Mouse (Mus musculus) hindbrain, embryonic 12.5 days (tissue): ENCODE data around the gene Cipc. TPM values are rescaled to one million over a fixed set of nuclear protein-coding genes. Genes with fewer than 3 reads are reported as not detected.
A peak's percentile ranks its signal among the peaks of the same experiment; 100 is the strongest.

Source experiments
- ATAC-seq: fragments of 200-750 bp; cut with Nextera tagmentation; 2 replicates; pipeline ENCODE4 v1.8.0; 2017; ENCODE audit warnings: moderate TSS enrichment; ENCODE audit not compliant: low FRiP score
- H3K27ac ChIP-seq: fragments of 300-500 bp; sonication (generic); 2 replicates; pipeline ENCODE4 v1.5.1; 2016; ENCODE audit warnings: mild to moderate bottlenecking
- H3K27me3 ChIP-seq: fragments of 300-500 bp; sonication (generic); 2 replicates; pipeline ENCODE4 v1.6.1; 2016; ENCODE audit warnings: mild to moderate bottlenecking
- H3K36me3 ChIP-seq: fragments of 300-500 bp; sonication (generic); 2 replicates; pipeline ENCODE4 v1.6.1; 2016; ENCODE audit warnings: mild to moderate bottlenecking
- H3K4me1 ChIP-seq: fragments of 300-500 bp; sonication (generic); 2 replicates; pipeline ENCODE4 v1.6.1; 2016
- H3K4me2 ChIP-seq: fragments of 300-500 bp; sonication (generic); replicated peaks from 2 replicates; pipeline ENCODE4 v1.6.1; 2016; ENCODE audit warnings: mild to moderate bottlenecking
- H3K4me3 ChIP-seq: fragments of 300-500 bp; sonication (generic); 2 replicates; pipeline ENCODE4 v1.5.1; 2016; ENCODE audit warnings: mild to moderate bottlenecking
- H3K9ac ChIP-seq: fragments of 300-500 bp; sonication (generic); 2 replicates; pipeline ENCODE4 v1.6.1; 2016; ENCODE audit warnings: mild to moderate bottlenecking, moderate library complexity
- H3K9me3 ChIP-seq: fragments of 300-500 bp; sonication (generic); replicated peaks from 2 replicates; pipeline ENCODE4 v1.6.1; 2016; ENCODE audit warnings: mild to moderate bottlenecking
- WGBS: fragments of 180-500 bp; shearing (Covaris S2); methylation state at CpG from one replicate; pipeline ENCODE4 v1.1.7; 2016; 5-methylcytosine and 5-hydroxymethylcytosine counted together
- polyA plus RNA-seq: library from polyadenylated mRNA; unstranded; fragments of >200 nt; fragmentation: Nextera tagmentation; extraction: Ambion mirVana; gene quantifications from 2 replicates; pipeline ENCODE4 v1.2.1, GENCODE M21; 2016

The Cipc gene
- polyA plus RNA-seq, 1 experiment from 2014 or later = 41.1 TPM

GRCm38 (mm10) chr12:86936587-86937343, 10.1 kb upstream of the Cipc start:
- WGBS = 86% methylated on average over 11 of the region's 11 CpGs
- no peak overlapping the region for H3K4me2 ChIP-seq
- H3K36me3 ChIP-seq = no peaks in the 10 kb centered on the region

DNA sequence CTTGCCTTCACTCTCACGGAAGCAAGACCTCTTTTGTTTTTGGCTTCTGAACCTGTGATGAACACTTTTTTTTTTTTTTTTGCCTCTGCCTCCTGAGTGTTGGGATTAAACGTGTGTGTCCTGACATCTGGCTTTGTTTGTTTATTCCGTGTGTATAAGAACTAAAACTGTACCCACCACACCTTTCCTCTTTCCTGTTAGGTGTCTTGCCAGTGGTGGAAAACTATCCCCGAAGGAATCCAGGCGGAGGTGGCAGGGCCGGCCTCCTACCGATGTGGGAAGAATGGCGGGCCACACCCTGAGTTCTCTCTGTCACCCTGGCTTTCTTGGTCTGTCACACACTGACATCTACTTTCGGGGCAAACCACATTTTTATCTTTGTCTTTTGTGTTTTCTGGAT, 8.3 kb upstream of the Cipc start:
- Histone ChIP-seq H3K4me2 (no peak overlapping the region), H3K4me3 (no peak overlapping the region), H3K9ac (no peak overlapping the region), H3K36me3 (no peaks in the 10 kb centered on the region), H3K27me3 (no peaks in the 10 kb centered on the region), H3K9me3 (no peaks in the 10 kb centered on the region), H3K4me1 (peaks cover 21% of the 10 kb centered on the region), H3K27ac (no peak overlapping the region)
- no peak for ATAC-seq
- 74% methylated on average over 9 of the region's 9 CpGs for WGBS

More at GRCm38 (mm10) chr12:86936587-86937343, 10.1 kb upstream of the Cipc start:
- no peaks in the 10 kb centered on the region for H3K9me3 ChIP-seq
- no peak for ATAC-seq
- H3K4me1 ChIP-seq = peaks cover 22% of the 10 kb centered on the region
- H3K9ac ChIP-seq = no peak overlapping the region
- no peak overlapping the region for H3K27ac ChIP-seq
- H3K27me3 ChIP-seq = no peaks in the 10 kb centered on the region
- H3K4me3 ChIP-seq = no peak overlapping the region

DNA sequence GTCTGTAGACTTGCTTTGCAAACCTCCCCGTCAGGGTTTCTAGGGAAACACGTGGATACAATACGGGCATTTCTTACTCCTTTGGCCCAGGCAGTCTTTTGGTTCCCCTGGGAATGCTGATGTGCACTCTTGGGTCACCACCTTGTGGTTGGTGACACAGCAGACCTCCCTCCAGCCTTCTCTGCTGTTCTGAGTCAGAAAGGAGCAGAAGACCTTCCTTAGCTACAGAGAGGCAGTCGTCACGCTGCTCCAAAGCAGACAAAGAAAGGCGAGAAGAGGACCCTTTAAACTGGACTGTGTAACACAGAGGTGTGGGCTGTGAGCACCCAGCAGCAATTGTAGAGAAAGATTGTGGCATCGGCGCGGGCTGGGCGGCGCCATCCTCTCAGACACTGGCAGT, 5.7 kb upstream of the Cipc start:
- no peaks in the 10 kb centered on the region for H3K27me3 ChIP-seq
- H3K9ac ChIP-seq = 0 out of 2 replicates have a peak overlapping the region, but pooled peaks have one; percentile 3
- no peaks in the 10 kb centered on the region for H3K9me3 ChIP-seq
- ATAC-seq = peak; percentile 51; the same call in 1 of the 2 replicates
- peaks cover 28% of the 10 kb centered on the region for H3K4me1 ChIP-seq
- H3K27ac ChIP-seq = peak overlapping the region; percentile 92
- no peak overlapping the region for H3K4me3 ChIP-seq
- H3K4me2 ChIP-seq = peak overlapping the region; percentile 25; the same call in 1 of the 2 replicates
- 25% methylated on average over 11 of the region's 11 CpGs for WGBS
- H3K36me3 ChIP-seq = no peaks in the 10 kb centered on the region

DNA sequence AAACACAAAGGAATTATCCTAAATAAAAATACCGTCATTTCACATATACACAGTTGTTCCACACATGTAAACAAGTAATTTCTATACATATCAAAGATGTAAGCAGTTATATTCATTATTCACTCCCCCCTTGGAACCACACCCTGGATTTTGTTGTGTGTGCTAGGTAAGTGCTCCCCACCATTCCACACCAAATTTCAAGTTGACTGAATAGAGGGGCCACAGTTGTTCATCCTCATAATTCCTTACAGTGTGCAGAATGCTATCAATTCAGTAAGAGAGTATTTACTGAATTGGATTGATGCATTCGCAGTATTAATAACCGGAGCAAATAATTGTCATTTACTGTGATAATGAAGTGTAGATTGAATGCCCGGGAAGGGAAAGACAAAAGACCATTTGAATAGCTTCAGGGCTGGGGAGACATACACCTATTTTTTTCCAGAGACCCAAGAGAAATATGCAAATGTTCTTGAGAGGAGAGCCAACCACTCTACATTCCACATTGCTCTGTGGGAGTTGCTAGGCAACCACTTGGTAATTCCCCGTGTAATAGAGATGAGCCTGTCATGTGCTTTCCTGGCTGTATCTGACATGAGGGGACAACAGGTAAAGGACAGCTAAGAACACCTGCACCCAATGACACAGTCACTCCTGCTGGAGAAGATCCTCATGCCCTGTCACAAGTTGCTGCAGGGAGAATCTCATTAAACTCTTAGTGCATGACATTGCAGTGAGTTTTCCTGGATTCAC, 4.9 kb upstream of the Cipc start:
- Histone ChIP-seq H3K27ac (peak overlapping the region; percentile 92), H3K36me3 (no peaks in the 10 kb centered on the region), H3K4me3 (no peak overlapping the region), H3K4me2 (peak overlapping the region; percentile 37), H3K9me3 (no peaks in the 10 kb centered on the region), H3K4me1 (peaks cover 30% of the 10 kb centered on the region), H3K27me3 (no peaks in the 10 kb centered on the region), H3K9ac (peak overlapping the region; percentile 32; the same call in 1 of the 2 replicates)
- peak; percentile 69 for ATAC-seq
- 24% methylated on average over 5 of the region's 5 CpGs for WGBS

GRCm38 (mm10) chr12:86943421-86943820, 3.4 kb upstream of the Cipc start:
- 94% methylated on average over 8 of the region's 8 CpGs for WGBS
- Histone ChIP-seq H3K9me3 (no peaks in the 10 kb centered on the region), H3K27ac (no peak overlapping the region), H3K4me2 (no peak overlapping the region), H3K9ac (no peak overlapping the region), H3K4me1 (peaks cover 37% of the 10 kb centered on the region), H3K27me3 (no peaks in the 10 kb centered on the region), H3K36me3 (no peaks in the 10 kb centered on the region), H3K4me3 (no peak overlapping the region)
- ATAC-seq = no peak

DNA sequence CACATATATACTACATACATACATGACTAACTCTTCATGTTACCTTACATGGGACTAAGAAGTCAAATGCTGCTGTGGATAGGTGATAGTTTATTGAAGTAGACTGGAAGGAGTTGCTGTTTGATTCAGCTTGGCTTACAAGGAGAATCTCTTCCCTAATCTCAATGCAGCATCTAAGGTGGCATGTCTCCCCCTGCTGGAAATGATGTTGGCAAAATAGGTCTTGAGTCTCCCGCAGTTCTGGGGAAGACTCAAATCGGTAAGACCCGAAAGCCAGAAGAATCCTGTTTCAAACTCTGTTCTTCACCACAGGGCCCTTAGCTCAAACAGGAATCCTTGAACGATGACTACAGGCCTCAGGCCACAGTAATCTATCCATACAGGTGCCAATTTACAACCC, 1.7 kb upstream of the Cipc start:
- Histone ChIP-seq H3K9ac (no peak overlapping the region), H3K27me3 (no peaks in the 10 kb centered on the region), H3K4me2 (no peak overlapping the region), H3K4me3 (no peak overlapping the region), H3K4me1 (peaks cover 49% of the 10 kb centered on the region), H3K9me3 (no peaks in the 10 kb centered on the region), H3K36me3 (no peaks in the 10 kb centered on the region), H3K27ac (no peak overlapping the region)
- ATAC-seq = no peak
- 6% methylated on average over 4 of the region's 4 CpGs for WGBS

- H3K4me2 ChIP-seq = peak overlapping the region; percentile 94
- H3K36me3 ChIP-seq = no peaks in the 10 kb centered on the region
- H3K27me3 ChIP-seq = no peaks in the 10 kb centered on the region
- H3K4me3 ChIP-seq = peak overlapping the region; percentile 68
- H3K4me1 ChIP-seq = peaks cover 44% of the 10 kb centered on the region
- H3K9me3 ChIP-seq = no peaks in the 10 kb centered on the region
- under 1% methylated on average over 17 of the region's 17 CpGs for WGBS
- no peak for ATAC-seq
- H3K27ac ChIP-seq = peak overlapping the region; percentile 100
- peak overlapping the region; percentile 89 for H3K9ac ChIP-seq
Observed at GRCm38 (mm10) chr12:86946301-86946781, 502 bp upstream of the Cipc start.

DNA sequence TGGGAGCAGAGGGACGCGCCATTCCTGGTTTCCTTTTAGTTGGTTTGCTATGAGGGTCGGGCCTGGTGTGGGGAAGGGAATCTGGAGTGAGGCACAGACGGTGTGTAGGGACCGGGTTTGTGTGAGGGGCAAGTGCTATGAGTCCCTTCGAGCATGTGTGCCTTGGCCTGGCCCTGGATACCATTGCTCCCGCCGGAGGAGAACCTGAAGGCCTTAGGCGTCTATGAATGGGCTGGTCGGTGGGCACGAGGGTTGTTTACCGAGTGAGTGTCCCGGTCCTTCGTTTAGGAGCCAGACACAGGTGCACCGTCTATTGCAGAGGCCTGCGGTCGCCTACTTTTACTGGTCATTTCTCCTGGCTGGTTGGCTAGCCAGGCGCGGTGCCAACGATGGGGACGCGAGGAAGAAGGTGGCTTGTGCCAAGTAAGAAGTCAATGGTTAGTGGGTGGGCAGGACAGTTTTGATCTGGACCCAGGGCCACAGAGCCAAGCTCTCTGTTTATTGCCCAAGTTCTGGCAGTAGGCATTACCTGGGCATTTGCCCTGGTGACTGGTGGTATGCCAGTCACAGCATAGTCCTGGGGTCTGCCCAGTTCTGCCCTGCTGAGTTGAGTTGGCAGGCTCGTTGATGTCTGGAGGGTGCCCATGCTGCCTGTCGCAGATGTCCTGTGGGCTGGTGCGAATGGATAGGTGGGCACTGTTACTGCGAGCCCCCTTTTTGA, 998 bp downstream of the Cipc start:
- 18% methylated on average over 26 of the region's 26 CpGs for WGBS
- H3K27me3 ChIP-seq = no peaks in the 10 kb centered on the region
- H3K4me2 ChIP-seq = peak overlapping the region; percentile 94
- H3K27ac ChIP-seq = peak overlapping the region; percentile 100
- H3K9ac ChIP-seq = peak overlapping the region; percentile 89
- ATAC-seq = peak; percentile 61
- H3K36me3 ChIP-seq = peaks cover 5% of the 10 kb centered on the region; the same call in 1 of the 2 replicates
- H3K9me3 ChIP-seq = no peaks in the 10 kb centered on the region
- peaks cover 32% of the 10 kb centered on the region for H3K4me1 ChIP-seq
- peak overlapping the region; percentile 68 for H3K4me3 ChIP-seq

DNA sequence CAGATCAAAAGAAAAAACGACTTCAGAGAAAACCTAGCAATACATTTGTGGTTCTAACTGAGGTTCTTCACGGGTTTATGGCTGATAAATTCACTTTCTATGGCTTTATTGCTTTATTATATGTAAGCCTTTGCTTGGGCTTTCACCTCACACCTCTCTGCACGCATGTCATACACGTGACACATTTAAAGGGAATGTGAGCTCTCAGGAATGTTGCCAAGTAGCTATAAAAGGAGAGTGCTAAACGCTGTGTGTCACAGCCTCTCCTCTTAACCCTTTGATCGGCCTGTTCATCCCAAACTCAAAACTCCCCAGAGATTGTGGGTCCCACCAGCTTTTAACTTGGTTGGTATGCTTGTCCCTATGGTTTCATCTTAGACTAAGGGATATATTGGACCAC, 1.8 kb downstream of the Cipc start:
- H3K4me2 ChIP-seq = peak overlapping the region; percentile 94
- WGBS = 73% methylated on average over 6 of the region's 6 CpGs
- no peaks in the 10 kb centered on the region for H3K27me3 ChIP-seq
- peaks cover 32% of the 10 kb centered on the region for H3K4me1 ChIP-seq
- H3K4me3 ChIP-seq = peak overlapping the region; percentile 68; the same call in 1 of the 2 replicates
- H3K27ac ChIP-seq = no peak overlapping the region
- H3K9ac ChIP-seq = no peak overlapping the region
- no peaks in the 10 kb centered on the region for H3K9me3 ChIP-seq
- H3K36me3 ChIP-seq = peaks cover 6% of the 10 kb centered on the region; the same call in 1 of the 2 replicates
- ATAC-seq = no peak

- WGBS = 91% methylated on average over 9 of the region's 9 CpGs
- H3K9me3 ChIP-seq = no peaks in the 10 kb centered on the region
- H3K9ac ChIP-seq = no peak overlapping the region
- no peak for ATAC-seq
- H3K27me3 ChIP-seq = no peaks in the 10 kb centered on the region
- peaks cover 32% of the 10 kb centered on the region for H3K4me1 ChIP-seq
- H3K4me3 ChIP-seq = no peak overlapping the region
- H3K4me2 ChIP-seq = no peak overlapping the region
- no peak overlapping the region for H3K27ac ChIP-seq
- H3K36me3 ChIP-seq = peaks cover 11% of the 10 kb centered on the region
Observed at GRCm38 (mm10) chr12:86949501-86949900, 2.7 kb downstream of the Cipc start.

- WGBS = 84% methylated on average over 16 of the region's 16 CpGs
- no peak overlapping the region; the same call in 1 of the 2 replicates for H3K9ac ChIP-seq
- H3K4me2 ChIP-seq = no peak overlapping the region
- H3K27me3 ChIP-seq = no peaks in the 10 kb centered on the region
- H3K9me3 ChIP-seq = no peaks in the 10 kb centered on the region
- H3K4me1 ChIP-seq = peaks cover 29% of the 10 kb centered on the region
- ATAC-seq = no peak
- H3K27ac ChIP-seq = 0 out of 2 replicates have a peak overlapping the region, but pooled peaks have one; percentile 13
- H3K4me3 ChIP-seq = no peak overlapping the region
- peaks cover 17% of the 10 kb centered on the region for H3K36me3 ChIP-seq
Observed at GRCm38 (mm10) chr12:86950161-86950960, 3.5 kb downstream of the Cipc start.
